Mouse (Mus musculus) left cerebral cortex, adult 9 months (tissue): Measurements from ENCODE around the gene Cbs.

Experiments
- DNase-seq, 2 experiments: peaks; one replicate each; pipeline ENCODE4 v3.0.0; 2022; ENCODE audit warnings: low spot score in 2 of 2

Gene Cbs

GRCm38 (mm10) chr17:31590846-31591245 is 46.2 kb downstream of the Cbs start:
- DNase-seq: no peak

GRCm38 (mm10) chr17:31588726-31589125 is 48.3 kb downstream of the Cbs start:
- DNase-seq: no peak

- DNase-seq: no peak
These were observed 48.9 kb downstream of the Cbs start for GRCm38 (mm10) chr17:31588115-31588514.

- no peak for DNase-seq
These were observed 53.3 kb downstream of the Cbs start for GRCm38 (mm10) chr17:31583781-31584180.

GRCm38 (mm10) chr17:31583185-31583584 is 53.9 kb downstream of the Cbs start:
- no peak for DNase-seq

GRCm38 (mm10) chr17:31580344-31580743 is 56.7 kb downstream of the Cbs start:
- no peak for DNase-seq

GRCm38 (mm10) chr17:31576394-31577175 is 60.5 kb downstream of the Cbs start:
- no peak for DNase-seq

- no peak for DNase-seq
These were observed 62.4 kb downstream of the Cbs start for GRCm38 (mm10) chr17:31574662-31575061.

GRCm38 (mm10) chr17:31571689-31572088 is 65.3 kb downstream of the Cbs start:
- no peak for DNase-seq

- DNase-seq: peak in 1 of 2 experiments; percentile 36
These were observed 66.6 kb downstream of the Cbs start for GRCm38 (mm10) chr17:31570321-31570925.

- DNase-seq: no peak
These were observed 67.3 kb downstream of the Cbs start for GRCm38 (mm10) chr17:31569756-31570155.

GRCm38 (mm10) chr17:31566276-31566675 is 70.8 kb downstream of the Cbs start:
- DNase-seq: no peak

- peak in 1 of 2 experiments; percentile 49 for DNase-seq
These were observed 71.6 kb downstream of the Cbs start for GRCm38 (mm10) chr17:31565141-31566056.

- no peak for DNase-seq
These were observed 72.2 kb downstream of the Cbs start for GRCm38 (mm10) chr17:31564858-31565140.

GRCm38 (mm10) chr17:31564015-31564857 is 72.8 kb downstream of the Cbs start, which contains the start of gene Pknox1:
Pknox1 (plus strand) TSS chr17:31564734.
- DNase-seq: peak; percentile 98 to 99

GRCm38 (mm10) chr17:31563632-31564014 is 73.4 kb downstream of the Cbs start:
- DNase-seq: peak in 1 of 2 experiments; percentile 35

GRCm38 (mm10) chr17:31559021-31559789 is 77.8 kb downstream of the Cbs start:
- DNase-seq: no peak
